Mouse (Mus musculus) testis, adult 2 months (tissue): ENCODE measurements at regions not wholly inside any gene's neighbourhood (a gene's known extent, or its start where the extent isn't known, plus 50 kb on each side); places are given as distances from the start of the nearest gene placed in this dataset.

Experiments
- H3K27ac ChIP-seq: fragments of 200-500 bp; 2 replicates; pipeline ENCODE4 v1.5.1; 2012; ENCODE audit warnings: low read depth, low read length; ENCODE audit not compliant: control insufficient read depth, insufficient read depth
- H3K27me3 ChIP-seq: fragments of 200-500 bp; 2 replicates; pipeline ENCODE4 v1.6.1; 2012; ENCODE audit warnings: mild to moderate bottlenecking, low read length, moderate library complexity; ENCODE audit not compliant: control insufficient read depth, insufficient read depth
- H3K36me3 ChIP-seq: fragments of 200-500 bp; 2 replicates; pipeline ENCODE4 v1.6.1; 2012; ENCODE audit warnings: mild to moderate bottlenecking, low read length; ENCODE audit not compliant: control insufficient read depth, insufficient read depth
- H3K4me1 ChIP-seq: fragments of 200-500 bp; 2 replicates; pipeline ENCODE4 v1.6.1; 2012; ENCODE audit warnings: low read length; ENCODE audit not compliant: control insufficient read depth, insufficient read depth
- H3K4me3 ChIP-seq: fragments of 200-500 bp; 2 replicates; pipeline ENCODE4 v1.5.1; 2012; ENCODE audit warnings: low read depth, mild to moderate bottlenecking, low read length, moderate library complexity, mixed read lengths; ENCODE audit not compliant: control insufficient read depth
- CTCF ChIP-seq: fragments of 200-500 bp; IDR thresholded peaks from 2 replicates; pipeline ENCODE4 v1.5.1; 2012; ENCODE audit warnings: low read depth, mild to moderate bottlenecking, inconsistent platforms, low read length, moderate library complexity; ENCODE audit not compliant: control insufficient read depth, insufficient read depth, insufficient replicate concordance
- POLR2A ChIP-seq: fragments of 200-500 bp; IDR thresholded peaks from 2 replicates; pipeline ENCODE4 v1.6.1; 2012; ENCODE audit warnings: low read depth, mild to moderate bottlenecking, inconsistent platforms, low read length, moderate library complexity; ENCODE audit not compliant: control insufficient read depth

- no peak overlapping the region for H3K4me3 ChIP-seq
- no peak overlapping the region for H3K27ac ChIP-seq
- no peaks in the 10 kb centered on the region for H3K4me1 ChIP-seq
- H3K36me3 ChIP-seq, result no peaks in the 10 kb centered on the region
- H3K27me3 ChIP-seq, result no peaks in the 10 kb centered on the region
- TF ChIP-seq POLR2A (no peak), CTCF (no peak)
Measured at GRCm38 (mm10) chr2:171365553-171365952, 633.9 kb downstream of the Dok5 start.

GRCm38 (mm10) chr2:171364621-171365020, 633.0 kb downstream of the Dok5 start:
- H3K27me3 ChIP-seq, result no peaks in the 10 kb centered on the region
- peak; percentile 10; the same call in 1 of the 2 replicates for TF ChIP-seq CTCF
- no peak for TF ChIP-seq POLR2A
- no peaks in the 10 kb centered on the region for H3K36me3 ChIP-seq
- H3K4me3 ChIP-seq, result no peak overlapping the region
- H3K27ac ChIP-seq, result no peak overlapping the region
- H3K4me1 ChIP-seq, result no peaks in the 10 kb centered on the region

- H3K27ac ChIP-seq, result no peak overlapping the region
- no peaks in the 10 kb centered on the region for H3K36me3 ChIP-seq
- H3K4me3 ChIP-seq, result no peak overlapping the region
- no peak for TF ChIP-seq POLR2A
- H3K4me1 ChIP-seq, result no peaks in the 10 kb centered on the region
- H3K27me3 ChIP-seq, result no peaks in the 10 kb centered on the region
Measured at GRCm38 (mm10) chr2:171363381-171363780, 631.8 kb downstream of the Dok5 start.

- no peaks in the 10 kb centered on the region for H3K27me3 ChIP-seq
- TF ChIP-seq POLR2A (no peak), CTCF (no peak)
- H3K4me3 ChIP-seq, result no peak overlapping the region
- no peaks in the 10 kb centered on the region for H3K36me3 ChIP-seq
- no peak overlapping the region for H3K27ac ChIP-seq
- H3K4me1 ChIP-seq, result no peaks in the 10 kb centered on the region
Measured at GRCm38 (mm10) chr2:171358071-171358760, 626.6 kb downstream of the Dok5 start.

GRCm38 (mm10) chr2:171348156-171348555, 616.5 kb downstream of the Dok5 start:
- Histone ChIP-seq H3K4me1 (no peaks in the 10 kb centered on the region), H3K27ac (no peak overlapping the region), H3K27me3 (no peaks in the 10 kb centered on the region), H3K36me3 (no peaks in the 10 kb centered on the region), H3K4me3 (no peak overlapping the region)
- TF ChIP-seq CTCF (no peak), POLR2A (no peak)

GRCm38 (mm10) chr2:171333816-171334757, 602.5 kb downstream of the Dok5 start:
- Histone ChIP-seq H3K4me1 (no peaks in the 10 kb centered on the region), H3K27ac (no peak overlapping the region)
- TF ChIP-seq CTCF (no peak), POLR2A (no peak)

GRCm38 (mm10) chr2:171332826-171333225, 601.2 kb downstream of the Dok5 start:
- no peak for TF ChIP-seq POLR2A
- TF ChIP-seq CTCF, result no peak
- Histone ChIP-seq H3K27me3 (no peaks in the 10 kb centered on the region), H3K4me3 (no peak overlapping the region), H3K27ac (no peak overlapping the region), H3K4me1 (no peaks in the 10 kb centered on the region), H3K36me3 (no peaks in the 10 kb centered on the region)

More at GRCm38 (mm10) chr2:171333816-171334757, 602.5 kb downstream of the Dok5 start:
- Histone ChIP-seq H3K27me3 (no peaks in the 10 kb centered on the region), H3K36me3 (no peaks in the 10 kb centered on the region), H3K4me3 (no peak overlapping the region)
